Mouse (Mus musculus) testis, adult 2 months (tissue): ENCODE data around the gene Trim9.

Experiments
- CTCF ChIP-seq: fragments of 200-500 bp; IDR thresholded peaks from 2 replicates; pipeline ENCODE4 v1.5.1; 2012; ENCODE audit warnings: low read depth, mild to moderate bottlenecking, inconsistent platforms, low read length, moderate library complexity; ENCODE audit not compliant: control insufficient read depth, insufficient read depth, insufficient replicate concordance
- POLR2A ChIP-seq: fragments of 200-500 bp; IDR thresholded peaks from 2 replicates; pipeline ENCODE4 v1.6.1; 2012; ENCODE audit warnings: low read depth, mild to moderate bottlenecking, inconsistent platforms, low read length, moderate library complexity; ENCODE audit not compliant: control insufficient read depth

DNA sequence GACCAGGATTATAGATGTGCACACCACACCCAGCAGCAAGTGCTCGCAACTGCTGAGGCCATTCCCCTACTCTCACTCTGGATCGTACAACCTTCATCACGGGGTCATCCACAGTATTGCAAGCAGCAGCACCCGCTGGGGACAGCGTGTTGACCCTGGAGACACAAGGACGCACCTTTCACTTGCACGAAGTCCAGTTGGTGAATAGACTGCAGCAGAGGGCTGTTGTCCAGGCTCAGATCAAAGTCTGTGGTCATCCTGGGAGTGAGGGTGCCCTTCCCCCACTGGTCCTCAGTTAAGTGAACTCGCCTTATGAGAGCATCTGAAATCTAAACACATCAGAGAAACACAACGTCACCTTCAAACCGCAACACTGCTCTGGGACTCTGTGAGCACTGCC, 67.0 kb downstream of the Trim9 start:
- TF ChIP-seq POLR2A (no peak), CTCF (no peak)
